29 mouse cellular contexts compared by ENCODE assay signal in genomic region chr11:81014776-81015175, GRCm38 (mm10).
DNase-seq lines count a peak whose midpoint lies in the region; ATAC-seq and TF ChIP-seq lines count a peak whose summit lies in the region.
"Had no signal": no experiment of that assay in that cellular context is flagged by ENCODE, and none has a peak within 500 bp of the region (broad histone marks: within the 10 kb centered on the region; RNA-seq: fewer than 3 reads in every experiment).

No protein-coding gene starts in this region.

- peak; percentile 7 for DNase-seq in cerebellum, adult 11 months
- DNase-seq in brain, adult 2 months (ENCODE audit: low read depth, low spot score): peak; percentile 18
- peak; percentile 33 for DNase-seq in cerebellum, adult 9-11 months
- DNase-seq in cerebellum, postnatal 25 days: peak; percentile 63 to 73
- no peak for DNase-seq in lung, postnatal 10 days
- DNase-seq in kidney, adult 2 months: no peak
- DNase-seq in thymus, adult 2 months: no peak
- DNase-seq: adrenal gland, adult 8-10 months; adrenal gland, postnatal 36 days; embryo, embryonic 11 days; gastrocnemius, postnatal 10 days; gastrocnemius, postnatal 36 days; heart, adult 2 months; heart, postnatal 14 days; heart, postnatal 4 days; kidney, adult 18-20 months had no signal

- H3K27me3 ChIP-seq in kidney, adult 2 months (replicated peaks; ENCODE audit: control insufficient read depth, insufficient read depth, low read length): no peaks in the 10 kb centered on the region
- H3K27me3 ChIP-seq in thymus, adult 2 months (ENCODE audit: control insufficient read depth, insufficient read depth, low read length): no peaks in the 10 kb centered on the region
- H3K27me3 ChIP-seq: embryonic facial prominence, embryonic 13.5 days; forebrain, embryonic 12.5 days; heart, embryonic 13.5 days had no signal

- no peak for TF ChIP-seq CTCF in kidney, adult 2 months (conservative IDR thresholded peaks at IDR 0.05; ENCODE audit: insufficient read depth, insufficient read length, low read depth, low read length)
- TF ChIP-seq CTCF in thymus, adult 2 months (IDR thresholded peaks at IDR 0.05; ENCODE audit: borderline replicate concordance, control insufficient read depth, extremely low read depth, insufficient read depth, low read length, poor library complexity): no peak

- H3K27ac ChIP-seq in kidney, adult 2 months (ENCODE audit: insufficient read depth, low read depth, low read length): no peak overlapping the region
- H3K27ac ChIP-seq in thymus, adult 2 months (ENCODE audit: control insufficient read depth, insufficient read depth, low read length): no peak overlapping the region
- H3K27ac ChIP-seq: embryonic facial prominence, embryonic 10.5 days; embryonic facial prominence, embryonic 13.5 days; forebrain, embryonic 12.5 days; heart, adult 2 months; heart, embryonic 10.5 days; heart, embryonic 13.5 days; hindbrain, embryonic 14.5 days; hindbrain, postnatal 0 days had no signal

- TF ChIP-seq POLR2A in kidney, adult 2 months (IDR thresholded peaks at IDR 0.05; ENCODE audit: low read depth, low read length): no peak
- no peak for TF ChIP-seq POLR2A in thymus, adult 2 months (IDR thresholded peaks at IDR 0.05; ENCODE audit: control insufficient read depth, extremely low read depth, insufficient read depth, low read length, poor library complexity)

- WGBS in kidney, adult 2 months: 96% methylated on average over 8 of the region's 8 CpGs
- WGBS in thymus, adult 2 months: 97% methylated on average over 8 of the region's 8 CpGs

- no peak for ATAC-seq in cerebellum, adult (ENCODE audit: insufficient number of reproducible peaks, low FRiP score, low TSS enrichment)
- ATAC-seq: activated CD4-positive, CD25-positive, alpha-beta regulatory T cell, adult 4 months; forebrain, embryonic 16.5 days; hindbrain, postnatal 0 days; inflammation-experienced regulatory T-cells, adult 6 months; intestine, embryonic 16.5 days had no signal

- no peaks in the 10 kb centered on the region for H3K36me3 ChIP-seq in kidney, adult 2 months (ENCODE audit: control insufficient read depth, insufficient read depth, low read length)
- H3K36me3 ChIP-seq in thymus, adult 2 months (ENCODE audit: control insufficient read depth, insufficient read depth, low read length): no peaks in the 10 kb centered on the region
- H3K36me3 ChIP-seq: embryonic facial prominence, embryonic 10.5 days; embryonic facial prominence, embryonic 13.5 days; forebrain, embryonic 12.5 days; heart, embryonic 10.5 days; heart, embryonic 13.5 days had no signal

- no peaks in the 10 kb centered on the region for H3K4me1 ChIP-seq in kidney, adult 2 months (ENCODE audit: control insufficient read depth, insufficient read depth, low read length)
- no peaks in the 10 kb centered on the region for H3K4me1 ChIP-seq in thymus, adult 2 months (replicated peaks; ENCODE audit: control insufficient read depth, insufficient read depth, low read length)
- H3K4me1 ChIP-seq: embryonic facial prominence, embryonic 10.5 days; embryonic facial prominence, embryonic 13.5 days; forebrain, embryonic 12.5 days; heart, embryonic 10.5 days; heart, embryonic 13.5 days had no signal

- no peak overlapping the region for H3K4me3 ChIP-seq in kidney, adult 2 months (ENCODE audit: insufficient read depth, low read depth, low read length)
- no peak overlapping the region for H3K4me3 ChIP-seq in thymus, adult 2 months (ENCODE audit: control insufficient read depth, insufficient read depth, low read length)
- H3K4me3 ChIP-seq: embryonic facial prominence, embryonic 10.5 days; embryonic facial prominence, embryonic 13.5 days; erythroblast, embryonic 14.5 days; forebrain, embryonic 12.5 days; heart, adult 2 months; heart, embryonic 10.5 days; heart, embryonic 13.5 days had no signal

Comparison
In these comparisons a context has a peak if more than half of its experiments do, and no peak if none do; other contexts are left out.
1. DNase-seq: peak in cerebellum, adult 11 months (single experiment), brain, adult 2 months (single experiment), cerebellum, adult 9-11 months (single experiment) and cerebellum, postnatal 25 days (2 of 2); none in lung, postnatal 10 days (single experiment), kidney, adult 2 months (single experiment) and thymus, adult 2 months (single experiment).